Mouse (Mus musculus) spleen, embryonic (tissue): ENCODE data around the gene Olfr384.
"Not testable (repeated sequence)": the region's sequence is repeated elsewhere in the genome, so short reads cannot be mapped to it uniquely, and the experiment has no call there.

Experiments
- CTCF ChIA-PET: fragments of 350-600 bp; sonication (Branson Sonifier 250); formaldehyde crosslinking; loops from one replicate; lab custom pipeline; 2022; lab: Charles Lee

The Olfr384 gene

GRCm38 (mm10) chr11:73598294-73598693 lies at the start of gene Olfr384:
TSS of gene Olfr384 (plus strand) at chr11:73598594.
- CTCF ChIA-PET, result no interaction called here

GRCm38 (mm10) chr11:73579871-73580270 lies 18.5 kb upstream of the Olfr384 start:
- CTCF ChIA-PET, result no interaction called here

DNA sequence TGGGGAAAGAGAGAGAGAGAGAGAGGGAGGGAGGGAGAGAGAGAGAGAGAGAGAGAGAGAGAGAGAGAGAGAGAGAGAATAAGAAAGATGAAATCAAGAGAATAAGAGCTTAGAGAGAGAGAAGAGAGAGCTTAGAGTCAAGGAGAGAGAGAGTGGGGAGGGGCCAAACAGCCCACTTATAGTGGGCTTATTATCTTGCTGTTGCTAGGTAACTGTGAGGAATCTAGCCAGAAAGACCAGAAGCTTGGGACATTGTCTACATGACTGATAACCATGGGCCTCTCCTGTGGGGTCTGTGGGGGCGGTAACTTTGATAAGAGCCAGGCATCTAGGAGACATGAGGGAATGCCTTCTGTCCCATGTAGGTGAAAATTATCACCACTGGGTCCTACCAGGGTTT lies 15.2 kb upstream of the Olfr384 start:
- CTCF ChIA-PET, result not testable (repeated sequence)

GRCm38 (mm10) chr11:73592908-73593307 lies 5.5 kb upstream of the Olfr384 start, which contains the start of gene Olfr385:
TSS of gene Olfr385 (minus strand) at chr11:73593008.
- CTCF ChIA-PET, result no interaction called here
